Mouse (Mus musculus) testis, adult 2 months (tissue): ENCODE data around the gene F13a1. TPM values are rescaled to one million over a fixed set of nuclear protein-coding genes. Genes with fewer than 3 reads are reported as not detected.

Experiments used
- H3K27ac ChIP-seq: fragments of 200-500 bp; 2 replicates; pipeline ENCODE4 v1.5.1; 2012; ENCODE audit warnings: low read depth, low read length; ENCODE audit not compliant: control insufficient read depth, insufficient read depth
- H3K27me3 ChIP-seq: fragments of 200-500 bp; 2 replicates; pipeline ENCODE4 v1.6.1; 2012; ENCODE audit warnings: mild to moderate bottlenecking, low read length, moderate library complexity; ENCODE audit not compliant: control insufficient read depth, insufficient read depth
- H3K36me3 ChIP-seq: fragments of 200-500 bp; 2 replicates; pipeline ENCODE4 v1.6.1; 2012; ENCODE audit warnings: mild to moderate bottlenecking, low read length; ENCODE audit not compliant: control insufficient read depth, insufficient read depth
- H3K4me1 ChIP-seq: fragments of 200-500 bp; 2 replicates; pipeline ENCODE4 v1.6.1; 2012; ENCODE audit warnings: low read length; ENCODE audit not compliant: control insufficient read depth, insufficient read depth
- H3K4me3 ChIP-seq: fragments of 200-500 bp; 2 replicates; pipeline ENCODE4 v1.5.1; 2012; ENCODE audit warnings: low read depth, mild to moderate bottlenecking, low read length, moderate library complexity, mixed read lengths; ENCODE audit not compliant: control insufficient read depth
- CTCF ChIP-seq: fragments of 200-500 bp; IDR thresholded peaks from 2 replicates; pipeline ENCODE4 v1.5.1; 2012; ENCODE audit warnings: low read depth, mild to moderate bottlenecking, inconsistent platforms, low read length, moderate library complexity; ENCODE audit not compliant: control insufficient read depth, insufficient read depth, insufficient replicate concordance
- POLR2A ChIP-seq: fragments of 200-500 bp; IDR thresholded peaks from 2 replicates; pipeline ENCODE4 v1.6.1; 2012; ENCODE audit warnings: low read depth, mild to moderate bottlenecking, inconsistent platforms, low read length, moderate library complexity; ENCODE audit not compliant: control insufficient read depth
- polyA plus RNA-seq: library from polyadenylated mRNA; depleted of rRNA; stranded (reverse); fragments of >200 nt; gene quantifications from 2 replicates; pipeline ENCODE4 v1.2.3, GENCODE M21; 2012

F13a1 gene
- polyA plus RNA-seq, 1 experiment: 1.8 TPM

- no peaks in the 10 kb centered on the region for H3K4me1 ChIP-seq
- no peaks in the 10 kb centered on the region for H3K36me3 ChIP-seq
- no peak overlapping the region for H3K27ac ChIP-seq
- no peaks in the 10 kb centered on the region for H3K27me3 ChIP-seq
- H3K4me3 ChIP-seq: no peak overlapping the region
- TF ChIP-seq CTCF (no peak), POLR2A (no peak)
Observed at GRCm38 (mm10) chr13:36954937-36955336, 95.1 kb downstream of the F13a1 start.

GRCm38 (mm10) chr13:36953676-36954075 is 96.4 kb downstream of the F13a1 start:
- Histone ChIP-seq H3K27me3 (no peaks in the 10 kb centered on the region), H3K36me3 (no peaks in the 10 kb centered on the region)
- TF ChIP-seq POLR2A (no peak), CTCF (no peak)

GRCm38 (mm10) chr13:36941891-36942290 is 108.2 kb downstream of the F13a1 start:
- Histone ChIP-seq H3K4me1 (no peaks in the 10 kb centered on the region), H3K27ac (no peak overlapping the region), H3K36me3 (no peaks in the 10 kb centered on the region), H3K4me3 (no peak overlapping the region), H3K27me3 (no peaks in the 10 kb centered on the region)
- TF ChIP-seq POLR2A (no peak), CTCF (no peak)

More at GRCm38 (mm10) chr13:36953676-36954075, 96.4 kb downstream of the F13a1 start:
- Histone ChIP-seq H3K27ac (no peak overlapping the region), H3K4me3 (no peak overlapping the region), H3K4me1 (no peaks in the 10 kb centered on the region)

DNA sequence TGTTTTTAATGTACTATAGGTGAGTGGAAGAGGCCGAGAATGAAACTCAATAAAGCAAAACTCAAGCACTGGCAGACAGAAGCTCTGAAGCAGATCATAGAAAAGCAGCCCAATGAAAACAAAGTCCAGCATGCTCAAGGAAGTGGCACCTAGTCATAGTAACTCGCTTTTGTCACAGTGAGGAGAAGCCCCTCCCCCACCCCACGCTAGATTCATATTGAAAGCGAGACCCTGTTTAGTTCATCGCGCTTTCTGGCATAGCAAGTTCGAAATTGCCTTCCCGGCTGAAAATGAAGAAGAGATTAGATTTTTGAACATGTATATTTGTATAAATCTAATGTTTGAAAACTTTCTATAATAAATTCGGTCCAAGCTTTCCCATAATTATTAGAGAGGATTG is 118.0 kb downstream of the F13a1 start:
- H3K27ac ChIP-seq: no peak overlapping the region
- TF ChIP-seq POLR2A (no peak), CTCF (no peak)
- no peak overlapping the region for H3K4me3 ChIP-seq
- H3K36me3 ChIP-seq: no peaks in the 10 kb centered on the region
- H3K4me1 ChIP-seq: no peaks in the 10 kb centered on the region
- no peaks in the 10 kb centered on the region for H3K27me3 ChIP-seq

DNA sequence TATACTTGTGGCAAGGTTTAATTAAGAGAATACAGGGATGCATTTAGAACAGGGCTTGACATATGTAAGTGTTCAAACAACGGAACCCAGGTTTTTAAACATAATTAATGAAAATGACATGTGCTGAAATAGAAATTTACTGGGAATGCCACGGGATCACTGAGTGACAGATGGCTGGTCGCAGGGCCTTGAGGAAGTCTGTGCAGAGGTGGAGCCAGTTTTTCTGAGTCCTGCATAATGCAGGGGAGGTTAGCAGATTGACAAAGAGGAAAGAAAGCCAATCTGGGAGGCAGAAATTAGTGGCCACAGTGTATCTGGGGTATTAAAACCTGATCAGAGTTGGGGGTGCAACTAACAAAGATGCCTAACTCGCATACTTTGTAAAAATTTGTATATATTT is 130.3 kb downstream of the F13a1 start:
- H3K27ac ChIP-seq: no peak overlapping the region
- no peaks in the 10 kb centered on the region for H3K36me3 ChIP-seq
- no peak for TF ChIP-seq POLR2A
- no peak for TF ChIP-seq CTCF
- H3K27me3 ChIP-seq: no peaks in the 10 kb centered on the region
- H3K4me1 ChIP-seq: no peaks in the 10 kb centered on the region
- H3K4me3 ChIP-seq: no peak overlapping the region

GRCm38 (mm10) chr13:36903885-36904284 is 146.2 kb downstream of the F13a1 start:
- TF ChIP-seq POLR2A (no peak), CTCF (no peak)
- no peaks in the 10 kb centered on the region for H3K27me3 ChIP-seq

GRCm38 (mm10) chr13:36903447-36903846 is 146.6 kb downstream of the F13a1 start:
- no peaks in the 10 kb centered on the region for H3K4me1 ChIP-seq
- H3K27ac ChIP-seq: no peak overlapping the region
- H3K4me3 ChIP-seq: no peak overlapping the region
- no peaks in the 10 kb centered on the region for H3K27me3 ChIP-seq
- no peak for TF ChIP-seq CTCF
- no peak for TF ChIP-seq POLR2A
- H3K36me3 ChIP-seq: no peaks in the 10 kb centered on the region

More at GRCm38 (mm10) chr13:36903885-36904284, 146.2 kb downstream of the F13a1 start:
- no peak overlapping the region for H3K27ac ChIP-seq
- no peaks in the 10 kb centered on the region for H3K36me3 ChIP-seq
- H3K4me1 ChIP-seq: no peaks in the 10 kb centered on the region
- H3K4me3 ChIP-seq: no peak overlapping the region

GRCm38 (mm10) chr13:36901603-36902002 is 148.4 kb downstream of the F13a1 start:
- no peak overlapping the region for H3K27ac ChIP-seq
- H3K36me3 ChIP-seq: no peaks in the 10 kb centered on the region
- no peaks in the 10 kb centered on the region for H3K27me3 ChIP-seq
- H3K4me1 ChIP-seq: no peaks in the 10 kb centered on the region
- no peak for TF ChIP-seq POLR2A
- no peak for TF ChIP-seq CTCF
- no peak overlapping the region for H3K4me3 ChIP-seq
